In the genomic region with DNA sequence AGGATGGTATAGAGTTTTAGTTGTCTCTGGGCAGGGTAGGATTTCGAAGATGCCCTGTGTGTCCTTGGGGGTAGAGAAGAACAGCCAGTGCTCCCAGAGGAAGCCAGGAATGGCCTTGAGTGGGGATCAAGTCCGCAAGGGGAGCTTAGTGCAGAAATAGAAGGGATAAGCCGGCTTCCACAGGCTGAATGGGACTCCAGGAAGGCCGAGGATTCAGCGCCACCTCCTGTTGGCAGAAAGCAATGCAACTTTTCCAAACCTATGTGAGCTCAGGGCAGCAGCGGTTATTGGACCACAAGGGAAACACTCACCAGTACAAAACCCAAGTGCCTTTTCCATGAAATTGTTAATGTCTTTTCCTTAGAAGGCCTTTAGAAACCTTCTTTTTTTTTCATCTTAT, we compare ENCODE assay signal across 10 mouse cellular contexts. TPM values are rescaled to one million over a fixed set of nuclear protein-coding genes. Genes with fewer than 3 reads are reported as not detected.
DNase-seq lines count a peak whose midpoint lies in the region; ATAC-seq and TF ChIP-seq lines count a peak whose summit lies in the region.
"Had no signal": no experiment of that assay in that cellular context is flagged by ENCODE, and none has a peak within 500 bp of the region (broad histone marks: within the 10 kb centered on the region; RNA-seq: fewer than 3 reads in every experiment).

No protein-coding gene starts in this region.

- peak; percentile 6 to 33 for DNase-seq in spleen, postnatal 10 days (ENCODE audit: low spot score in 2 of 2)
- no peak for DNase-seq in spleen, adult 12 weeks (ENCODE audit: low spot score)
- DNase-seq in cerebellum, postnatal 4 days (ENCODE audit: low spot score in 2 of 2): peak; percentile 78 to 90
- DNase-seq in gastrocnemius, adult 8-10 months (ENCODE audit: low spot score in 2 of 2): peak; percentile 37 to 41
- peak; percentile 63 for DNase-seq in kidney, adult 11 months
- DNase-seq in left cerebral cortex, postnatal 10 days (ENCODE audit: extremely low spot score in 1 of 2, low spot score in 2 of 2): peak; percentile 83 to 84
- DNase-seq in midbrain, postnatal 0 days (ENCODE audit: low spot score): peak; percentile 87
- peak; percentile 61 to 64 for DNase-seq in urinary bladder, adult 18-20 months (ENCODE audit: low spot score in 2 of 2)

- no peaks in the 10 kb centered on the region for H3K9me3 ChIP-seq in midbrain, postnatal 0 days (ENCODE audit: low read length)
- H3K9me3 ChIP-seq: midbrain, embryonic 12.5 days had no signal

- no peaks in the 10 kb centered on the region for H3K27me3 ChIP-seq in midbrain, postnatal 0 days (ENCODE audit: insufficient read depth, low read length)

- H3K9ac ChIP-seq in midbrain, postnatal 0 days (replicated peaks; ENCODE audit: low read length, poor library complexity, severe bottlenecking): no peak overlapping the region
- H3K9ac ChIP-seq: midbrain, embryonic 12.5 days had no signal

- WGBS in midbrain, postnatal 0 days: 5% methylated on average over 6 of the region's 6 CpGs

- H3K4me1 ChIP-seq in midbrain, postnatal 0 days (ENCODE audit: insufficient read depth, low read length): no peaks in the 10 kb centered on the region; the same call in 1 of the 2 replicates

- H3K36me3 ChIP-seq in midbrain, postnatal 0 days (ENCODE audit: insufficient read depth, low read length): no peaks in the 10 kb centered on the region
- H3K36me3 ChIP-seq: G1E; midbrain, embryonic 12.5 days had no signal

- no peak overlapping the region for H3K27ac ChIP-seq in midbrain, postnatal 0 days (ENCODE audit: low read depth, low read length)
- H3K27ac ChIP-seq: midbrain, embryonic 12.5 days had no signal

- intact Hi-C loops in left cerebral cortex, postnatal 10 days (cut with DNase I): loop anchor here (2.0 to 5.0 kb wide), 3 partner anchors 167 to 319 kb away; no protein-coding TSS in a partner anchor

- TF ChIP-seq CTCF in midbrain, postnatal 0 days (IDR thresholded peaks at IDR 0.05): peak; percentile 97

- ATAC-seq in midbrain, postnatal 0 days (ENCODE audit: low FRiP score): peak; percentile 51

- no peak overlapping the region for H3K4me3 ChIP-seq in midbrain, postnatal 0 days (ENCODE audit: low read depth, low read length)
- H3K4me3 ChIP-seq: midbrain, embryonic 12.5 days had no signal

- H3K4me2 ChIP-seq in midbrain, postnatal 0 days (ENCODE audit: low read depth, low read length, poor library complexity, severe bottlenecking): peak overlapping the region; percentile 26; the same call in 1 of the 2 replicates
- H3K4me2 ChIP-seq: midbrain, embryonic 12.5 days had no signal

RNA-seq across cellular contexts. Expression of a gene that starts 3.4 kb away (rescaled TPM):
- total RNA-seq in gastrocnemius, adult 8-10 months (2022): under 1 TPM in 2 of 4 experiments, not detected in 2; 0.34 to 0.41 TPM
- total RNA-seq in left cerebral cortex, postnatal 10 days (2021): 1 to 10 TPM; 4.7 to 5.1 TPM
- total RNA-seq in midbrain, postnatal 0 days (2014; rRNA removed): 6.4 and 11.7 TPM in 2 replicates
- polyA plus RNA-seq in midbrain, postnatal 0 days (2015; fragmentation: Nextera tagmentation; extraction: Ambion mirVana): 4.3 and 5.0 TPM in 2 replicates
- total RNA-seq: G1E had no signal
- polyA plus RNA-seq: G1E had no signal
